Mouse (Mus musculus) adrenal gland, postnatal 14 days (tissue): Measurements from ENCODE around the gene H2al1m. TPM values are rescaled to one million over a fixed set of nuclear protein-coding genes. Genes with fewer than 3 reads are reported as not detected.
"Not testable (repeated sequence)": the region's sequence is repeated elsewhere in the genome, so short reads cannot be mapped to it uniquely, and the experiment has no call there.

Experiments used
- DNase-seq: peaks from one replicate; pipeline ENCODE4 v3.0.0; 2021; ENCODE audit warnings: mixed read lengths
- total RNA-seq: library from RNA; stranded (reverse); gene quantifications from 2 replicates; pipeline ENCODE4 v1.2.3, GENCODE M21; 2021

Gene H2al1m
- total RNA-seq, 1 experiment from 2014 or later, result not detected

- DNase-seq, result not testable (repeated sequence)
These were observed 44.4 kb downstream of the H2al1m start for GRCm38 (mm10) chrX:9327954-9328353.

DNA sequence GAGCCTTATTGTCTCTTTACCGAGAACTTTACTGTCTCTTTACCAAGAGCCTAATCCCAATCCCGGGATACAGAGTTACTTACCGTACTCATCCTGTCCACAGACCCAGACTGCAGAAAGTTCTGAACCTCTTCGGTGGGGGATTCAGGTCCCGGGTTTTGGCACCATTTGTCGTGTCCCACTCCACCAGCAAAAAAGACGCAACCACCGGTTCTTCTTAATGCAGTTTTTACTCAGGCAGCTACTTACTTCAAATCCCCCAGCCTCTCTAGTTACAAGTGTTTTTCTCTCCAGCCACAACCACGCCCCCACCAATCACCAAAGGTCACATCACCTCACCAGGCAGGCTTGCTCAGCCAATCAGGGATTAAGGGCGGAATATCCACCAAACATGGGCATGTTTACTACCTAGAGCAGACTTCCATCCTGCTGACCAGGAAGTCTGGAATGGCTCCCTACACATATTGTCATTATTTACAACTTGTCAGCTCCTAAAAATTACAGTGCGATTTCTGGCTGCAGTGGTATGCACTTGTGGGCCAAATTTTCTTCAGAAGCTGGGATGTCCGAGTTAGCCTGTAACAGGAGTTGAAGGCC is 48.9 kb downstream of the H2al1m start:
- DNase-seq, result not testable (repeated sequence)

DNA sequence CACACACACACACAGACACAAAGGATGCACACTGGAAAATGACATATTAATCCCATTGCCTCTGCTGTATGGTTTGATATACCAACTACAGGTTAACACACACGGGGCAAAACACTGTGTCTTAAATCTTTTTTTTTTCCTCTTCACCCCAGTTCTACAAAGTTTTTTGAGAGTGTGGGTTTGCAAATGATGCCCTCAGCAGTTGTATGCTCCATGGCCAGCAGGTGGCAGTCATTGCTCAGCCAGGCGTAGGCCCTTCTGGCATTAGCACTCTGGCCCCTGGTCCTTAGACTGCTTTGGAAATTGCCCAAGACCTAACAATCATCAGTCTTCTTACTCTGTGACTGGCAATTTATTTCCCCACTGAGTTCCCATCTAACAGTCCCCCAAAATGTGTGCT is 49.5 kb downstream of the H2al1m start:
- peak; percentile 78 for DNase-seq

Other genes starting within 250 kb of the H2al1m start
- not detected in 2 replicates for gene Fthl17f, start 220.7 kb upstream of the H2al1m start, total RNA-seq
- not detected in 2 replicates for gene 4930402K13Rik, start 179.2 kb upstream of the H2al1m start, total RNA-seq
- gene Lancl3, start 83.9 kb upstream of the H2al1m start, total RNA-seq, result 1.9 and 2.7 TPM in 2 replicates
- not detected in 2 replicates for gene Gm14862, start 26.9 kb upstream of the H2al1m start, total RNA-seq
- gene Xk, start 11.0 kb upstream of the H2al1m start, total RNA-seq, result 2.1 and 2.9 TPM in 2 replicates
- gene H2al1k, start 66.9 kb downstream of the H2al1m start, total RNA-seq, result not detected in 2 replicates
- gene Cybb, start 204.0 kb downstream of the H2al1m start, total RNA-seq, result 6.6 and 10.3 TPM in 2 replicates